Mouse (Mus musculus) midbrain, embryonic 10.5 days (tissue): ENCODE measurements around the gene F13a1. TPM values are rescaled to one million over a fixed set of nuclear protein-coding genes. Genes with fewer than 3 reads are reported as not detected.

ENCODE experiments used
- DNase-seq: peaks from one replicate; pipeline ENCODE4 v3.0.0-alpha.2; 2017; ENCODE audit warnings: low spot score
- H3K27ac ChIP-seq: fragments of 300-500 bp; sonication (generic); replicated peaks from 2 replicates; pipeline ENCODE4 v1.5.1; 2016; ENCODE audit warnings: mild to moderate bottlenecking
- H3K27me3 ChIP-seq: fragments of 300-500 bp; sonication (generic); 2 replicates; pipeline ENCODE4 v1.6.1; 2016; ENCODE audit warnings: low read depth, mild to moderate bottlenecking; ENCODE audit not compliant: poor library complexity, severe bottlenecking
- H3K36me3 ChIP-seq: fragments of 300-500 bp; sonication (generic); 2 replicates; pipeline ENCODE4 v1.6.1; 2016; ENCODE audit warnings: mild to moderate bottlenecking, moderate library complexity
- H3K4me1 ChIP-seq: fragments of 300-500 bp; sonication (generic); 2 replicates; pipeline ENCODE4 v1.6.1; 2016
- H3K4me3 ChIP-seq: fragments of 300-500 bp; sonication (generic); 2 replicates; pipeline ENCODE4 v1.5.1; 2016; ENCODE audit warnings: mild to moderate bottlenecking, moderate library complexity
- H3K9me3 ChIP-seq: fragments of 300-500 bp; sonication (generic); replicated peaks from 2 replicates; pipeline ENCODE4 v1.6.1; 2016; ENCODE audit warnings: mild to moderate bottlenecking
- WGBS: fragments of 180-500 bp; shearing (Covaris S2); methylation state at CpG from one replicate; pipeline ENCODE4 v1.1.7; 2016; 5-methylcytosine and 5-hydroxymethylcytosine counted together
- polyA plus RNA-seq: library from polyadenylated mRNA; unstranded; fragments of >200 nt; fragmentation: Nextera tagmentation; extraction: Ambion mirVana; gene quantifications from 2 replicates; pipeline ENCODE4 v1.2.1, GENCODE M21; 2016

Gene F13a1
- polyA plus RNA-seq, 1 experiment from 2014 or later: 5.9 TPM

GRCm38 (mm10) chr13:37021575-37021974 is 28.5 kb downstream of the F13a1 start:
- no peak overlapping the region for H3K4me3 ChIP-seq
- WGBS: 88% methylated on average over 2 of the region's 2 CpGs
- 0 out of 2 replicates have a peak, but pooled peaks cover 2% of the 10 kb centered on the region for H3K4me1 ChIP-seq
- no peaks in the 10 kb centered on the region for H3K36me3 ChIP-seq
- no peak for DNase-seq
- H3K27me3 ChIP-seq: no peaks in the 10 kb centered on the region
- H3K27ac ChIP-seq: no peak overlapping the region
- no peaks in the 10 kb centered on the region for H3K9me3 ChIP-seq

DNA sequence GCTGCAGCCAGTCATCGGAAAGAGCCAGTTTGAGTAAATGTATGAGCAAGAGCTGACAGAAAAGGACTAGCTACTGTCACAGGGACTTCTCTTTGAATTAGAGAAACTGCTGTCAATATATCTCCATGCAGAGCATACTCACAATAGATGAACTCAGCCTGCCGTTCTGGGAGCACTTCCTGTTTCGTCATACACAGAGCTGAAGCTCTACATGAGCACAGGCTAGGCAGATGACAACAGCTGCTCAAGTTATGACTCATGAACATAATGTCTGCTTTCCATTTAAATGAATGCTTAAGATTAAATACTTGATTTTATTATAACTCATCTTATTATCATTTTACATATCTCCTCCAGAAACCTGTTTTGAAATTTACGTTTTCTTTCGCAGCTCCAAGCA is 39.3 kb downstream of the F13a1 start:
- no peaks in the 10 kb centered on the region for H3K27me3 ChIP-seq
- 95% methylated on average over 5 of the region's 5 CpGs for WGBS

GRCm38 (mm10) chr13:37006224-37006623 is 43.8 kb downstream of the F13a1 start:
- no peaks in the 10 kb centered on the region for H3K36me3 ChIP-seq
- H3K27ac ChIP-seq: no peak overlapping the region
- no peak overlapping the region for H3K4me3 ChIP-seq
- no peaks in the 10 kb centered on the region for H3K27me3 ChIP-seq
- no peak for DNase-seq
- H3K9me3 ChIP-seq: no peaks in the 10 kb centered on the region
- H3K4me1 ChIP-seq: no peaks in the 10 kb centered on the region

More for the DNA sequence above, 39.3 kb downstream of the F13a1 start:
- H3K9me3 ChIP-seq: no peaks in the 10 kb centered on the region
- H3K36me3 ChIP-seq: no peaks in the 10 kb centered on the region
- no peak for DNase-seq
- no peaks in the 10 kb centered on the region for H3K4me1 ChIP-seq
- H3K4me3 ChIP-seq: no peak overlapping the region
- no peak overlapping the region for H3K27ac ChIP-seq

GRCm38 (mm10) chr13:36999210-36999705 is 50.8 kb downstream of the F13a1 start:
- Histone ChIP-seq H3K4me3 (no peak overlapping the region), H3K9me3 (no peaks in the 10 kb centered on the region), H3K36me3 (no peaks in the 10 kb centered on the region), H3K27me3 (no peaks in the 10 kb centered on the region), H3K4me1 (no peaks in the 10 kb centered on the region), H3K27ac (no peak overlapping the region)
- DNase-seq: no peak
- 83% methylated on average over 6 of the region's 6 CpGs for WGBS

GRCm38 (mm10) chr13:36993593-36993992 is 56.5 kb downstream of the F13a1 start:
- Histone ChIP-seq H3K9me3 (no peaks in the 10 kb centered on the region), H3K4me3 (no peak overlapping the region), H3K27me3 (no peaks in the 10 kb centered on the region), H3K4me1 (no peaks in the 10 kb centered on the region), H3K36me3 (no peaks in the 10 kb centered on the region), H3K27ac (no peak overlapping the region)
- no peak for DNase-seq
- 88% methylated on average over 5 of the region's 5 CpGs for WGBS

- Histone ChIP-seq H3K4me1 (no peaks in the 10 kb centered on the region), H3K27ac (no peak overlapping the region)
- WGBS: 84% methylated on average over 4 of the region's 4 CpGs
Measured at GRCm38 (mm10) chr13:36988392-36988791, 61.7 kb downstream of the F13a1 start.

GRCm38 (mm10) chr13:36973016-36973415 is 77.0 kb downstream of the F13a1 start:
- 89% methylated on average over 2 of the region's 2 CpGs for WGBS

More at GRCm38 (mm10) chr13:36988392-36988791, 61.7 kb downstream of the F13a1 start:
- no peaks in the 10 kb centered on the region for H3K27me3 ChIP-seq
- no peak for DNase-seq
- H3K36me3 ChIP-seq: no peaks in the 10 kb centered on the region
- no peaks in the 10 kb centered on the region for H3K9me3 ChIP-seq
- H3K4me3 ChIP-seq: no peak overlapping the region

DNA sequence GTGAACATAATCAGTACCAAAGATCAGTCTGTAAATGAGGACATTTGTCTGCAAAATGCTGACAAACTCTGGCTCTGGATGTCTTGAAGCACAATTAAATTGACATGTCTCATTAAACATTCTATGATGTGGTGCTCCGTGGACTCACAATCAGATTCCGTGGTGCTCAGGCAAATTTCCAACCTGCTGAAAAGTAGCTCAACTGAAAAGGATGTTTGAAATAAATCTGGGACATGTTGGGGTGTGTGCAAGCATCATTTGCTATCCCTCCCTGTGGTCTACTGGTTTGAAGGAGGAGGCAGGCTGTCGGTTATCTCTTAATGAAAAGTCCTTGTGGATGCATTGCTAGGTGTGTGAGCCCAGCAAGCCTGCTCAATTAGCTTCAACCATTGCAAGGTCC is 77.8 kb downstream of the F13a1 start:
- Histone ChIP-seq H3K4me3 (no peak overlapping the region), H3K9me3 (no peaks in the 10 kb centered on the region), H3K27me3 (no peaks in the 10 kb centered on the region), H3K36me3 (no peaks in the 10 kb centered on the region), H3K27ac (no peak overlapping the region), H3K4me1 (no peaks in the 10 kb centered on the region)
- no peak for DNase-seq
- 85% methylated on average over 3 of the region's 3 CpGs for WGBS

More at GRCm38 (mm10) chr13:36973016-36973415, 77.0 kb downstream of the F13a1 start:
- no peak for DNase-seq
- Histone ChIP-seq H3K27ac (no peak overlapping the region), H3K9me3 (no peaks in the 10 kb centered on the region), H3K27me3 (no peaks in the 10 kb centered on the region), H3K36me3 (no peaks in the 10 kb centered on the region), H3K4me1 (no peaks in the 10 kb centered on the region), H3K4me3 (no peak overlapping the region)

DNA sequence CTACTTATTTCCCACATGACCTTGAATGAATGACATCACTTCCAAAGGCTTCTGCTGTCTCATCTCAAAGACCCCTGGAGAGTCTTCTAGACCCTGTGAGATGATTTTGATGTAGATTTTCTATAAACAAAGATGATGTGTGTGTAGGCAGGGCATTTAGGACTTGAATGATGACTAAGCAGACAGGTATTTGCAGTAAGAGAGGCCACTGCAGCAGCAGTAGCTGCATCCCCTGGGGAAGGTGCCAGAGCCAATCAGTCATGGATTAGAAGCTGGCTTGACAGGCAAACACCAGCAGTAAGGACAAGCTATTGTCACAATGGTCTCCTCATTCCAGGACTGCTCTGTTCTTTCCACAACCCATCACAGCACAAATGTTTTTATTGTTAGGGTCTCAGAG is 87.1 kb downstream of the F13a1 start:
- no peak overlapping the region for H3K4me3 ChIP-seq
- H3K27me3 ChIP-seq: no peaks in the 10 kb centered on the region
- no peaks in the 10 kb centered on the region for H3K4me1 ChIP-seq
- no peaks in the 10 kb centered on the region for H3K36me3 ChIP-seq
- H3K27ac ChIP-seq: no peak overlapping the region
- no peak for DNase-seq
- no peaks in the 10 kb centered on the region for H3K9me3 ChIP-seq

- no peaks in the 10 kb centered on the region for H3K9me3 ChIP-seq
- DNase-seq: no peak
- no peaks in the 10 kb centered on the region for H3K4me1 ChIP-seq
- no peaks in the 10 kb centered on the region for H3K27me3 ChIP-seq
- H3K27ac ChIP-seq: no peak overlapping the region
- 76% methylated on average over 3 of the region's 3 CpGs for WGBS
- no peak overlapping the region for H3K4me3 ChIP-seq
- H3K36me3 ChIP-seq: no peaks in the 10 kb centered on the region
Measured at GRCm38 (mm10) chr13:36958996-36959395, 91.0 kb downstream of the F13a1 start.

GRCm38 (mm10) chr13:36954937-36955336 is 95.1 kb downstream of the F13a1 start:
- Histone ChIP-seq H3K4me1 (no peaks in the 10 kb centered on the region), H3K36me3 (no peaks in the 10 kb centered on the region), H3K27me3 (no peaks in the 10 kb centered on the region), H3K9me3 (no peaks in the 10 kb centered on the region), H3K4me3 (no peak overlapping the region), H3K27ac (no peak overlapping the region)
- WGBS: 85% methylated on average over 3 of the region's 3 CpGs
- DNase-seq: no peak

GRCm38 (mm10) chr13:36953676-36954075 is 96.4 kb downstream of the F13a1 start:
- Histone ChIP-seq H3K9me3 (no peaks in the 10 kb centered on the region), H3K27ac (no peak overlapping the region), H3K36me3 (no peaks in the 10 kb centered on the region), H3K4me1 (no peaks in the 10 kb centered on the region), H3K4me3 (no peak overlapping the region), H3K27me3 (no peaks in the 10 kb centered on the region)
- no peak for DNase-seq

- Histone ChIP-seq H3K9me3 (no peaks in the 10 kb centered on the region), H3K36me3 (no peaks in the 10 kb centered on the region), H3K27me3 (no peaks in the 10 kb centered on the region), H3K27ac (no peak overlapping the region), H3K4me3 (no peak overlapping the region), H3K4me1 (no peaks in the 10 kb centered on the region)
- 94% methylated on average over 3 of the region's 3 CpGs for WGBS
- no peak for DNase-seq
Measured at GRCm38 (mm10) chr13:36941891-36942290, 108.2 kb downstream of the F13a1 start.

DNA sequence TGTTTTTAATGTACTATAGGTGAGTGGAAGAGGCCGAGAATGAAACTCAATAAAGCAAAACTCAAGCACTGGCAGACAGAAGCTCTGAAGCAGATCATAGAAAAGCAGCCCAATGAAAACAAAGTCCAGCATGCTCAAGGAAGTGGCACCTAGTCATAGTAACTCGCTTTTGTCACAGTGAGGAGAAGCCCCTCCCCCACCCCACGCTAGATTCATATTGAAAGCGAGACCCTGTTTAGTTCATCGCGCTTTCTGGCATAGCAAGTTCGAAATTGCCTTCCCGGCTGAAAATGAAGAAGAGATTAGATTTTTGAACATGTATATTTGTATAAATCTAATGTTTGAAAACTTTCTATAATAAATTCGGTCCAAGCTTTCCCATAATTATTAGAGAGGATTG is 118.0 kb downstream of the F13a1 start:
- no peak for DNase-seq
- no peak overlapping the region for H3K27ac ChIP-seq
- H3K4me3 ChIP-seq: no peak overlapping the region
- WGBS: 90% methylated on average over 9 of the region's 9 CpGs
- H3K27me3 ChIP-seq: no peaks in the 10 kb centered on the region
- no peaks in the 10 kb centered on the region for H3K36me3 ChIP-seq
- no peaks in the 10 kb centered on the region for H3K4me1 ChIP-seq
- H3K9me3 ChIP-seq: no peaks in the 10 kb centered on the region
